Mouse (Mus musculus): Measurements from ENCODE around the gene Gm30191. TPM values are rescaled to one million over a fixed set of nuclear protein-coding genes. Genes with fewer than 3 reads are reported as not detected.
"Not testable (repeated sequence)": the region's sequence is repeated elsewhere in the genome, so short reads cannot be mapped to it uniquely, and the experiment has no call there.

The Gm30191 gene
- polyA plus RNA-seq, 1 experiment from 2014 or later: not detected

DNA sequence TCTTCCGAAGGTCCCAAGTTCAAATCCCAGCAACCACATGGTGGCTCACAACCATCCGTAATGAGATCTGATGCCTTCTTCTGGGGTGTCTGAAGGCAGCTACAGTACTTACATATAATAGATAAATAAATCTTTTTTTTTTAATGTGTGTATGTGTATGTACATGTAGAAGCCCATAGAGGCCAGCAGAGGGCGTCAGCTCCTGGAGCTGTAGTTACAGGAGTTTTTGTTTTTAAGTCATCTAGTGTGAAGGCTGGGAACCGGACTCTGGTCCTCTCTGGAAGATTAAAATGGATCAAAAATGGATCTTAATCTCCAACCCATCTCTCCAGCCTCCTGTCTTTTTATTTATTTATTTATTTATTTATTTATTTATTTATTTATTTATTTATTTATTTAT is 49.4 kb downstream of the Gm30191 start:
- 86% methylated on average over 4 of the region's 4 CpGs for WGBS
- not testable (repeated sequence) for H3K9ac ChIP-seq; H3K9me3 ChIP-seq; H3K4me3 ChIP-seq; H3K36me3 ChIP-seq; H3K4me2 ChIP-seq; H3K27ac ChIP-seq; H3K4me1 ChIP-seq; ATAC-seq (ENCODE audit: insufficient number of reproducible peaks, low FRiP score, low TSS enrichment, low read depth)
- peaks cover 10% of the 10 kb centered on the region; the same call in 1 of the 2 replicates for H3K27me3 ChIP-seq

DNA sequence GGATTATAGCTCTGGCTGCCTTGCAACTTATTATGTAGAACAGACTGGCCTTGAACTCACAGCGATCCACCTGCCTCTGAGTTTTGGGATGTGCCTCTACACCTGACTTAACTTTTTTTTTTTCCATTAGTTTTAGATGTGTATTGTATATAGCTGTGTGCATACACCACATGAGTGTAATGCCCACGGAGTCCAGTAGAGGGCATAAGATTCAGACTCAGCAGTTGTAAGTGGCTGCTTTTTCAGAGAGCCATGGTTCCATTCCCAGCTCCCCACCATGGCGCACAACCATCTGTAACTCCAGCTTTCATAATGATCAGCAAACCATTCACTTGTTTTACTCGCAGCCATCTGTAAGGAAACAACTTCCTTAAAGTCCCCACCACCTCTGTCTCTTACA is 49.8 kb downstream of the Gm30191 start:
- 95% methylated on average over 4 of the region's 4 CpGs for whole genome bisulfite sequencing
- H3K27me3 ChIP-seq: peaks cover 10% of the 10 kb centered on the region; the same call in 1 of the 2 replicates
- 0 out of 2 replicates have a peak, but pooled peaks cover 4% of the 10 kb centered on the region for H3K4me1 ChIP-seq
- no peaks in the 10 kb centered on the region for H3K36me3 ChIP-seq
- no peak overlapping the region for H3K4me3 ChIP-seq
- H3K9ac ChIP-seq: no peak overlapping the region
- H3K27ac ChIP-seq: no peak overlapping the region
- H3K9me3 ChIP-seq: no peaks in the 10 kb centered on the region
- ATAC-seq (ENCODE audit: insufficient number of reproducible peaks, low FRiP score, low TSS enrichment, low read depth): no peak
- no peak overlapping the region for H3K4me2 ChIP-seq

DNA sequence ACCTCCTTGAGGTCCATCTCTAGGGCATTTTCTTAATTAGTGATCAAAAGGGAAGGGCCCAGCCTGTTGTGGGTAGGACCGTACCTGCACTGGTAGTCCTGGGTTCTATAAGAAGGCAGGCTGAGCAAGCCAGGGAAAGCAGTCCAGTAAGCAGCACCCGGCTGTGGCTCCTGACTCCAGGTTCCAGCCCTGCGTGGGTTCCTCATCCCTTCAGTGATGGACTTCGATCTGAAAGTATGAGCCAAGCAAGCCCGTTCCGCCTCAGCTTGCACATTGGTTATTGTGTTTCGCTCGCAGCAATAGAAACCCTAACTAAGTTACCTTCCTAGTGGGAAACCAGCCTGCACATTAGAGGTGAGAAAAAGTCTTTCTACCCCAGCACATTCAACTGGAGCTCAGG is 50.6 kb downstream of the Gm30191 start:
- Histone ChIP-seq H3K9ac (no peak overlapping the region), H3K36me3 (no peaks in the 10 kb centered on the region), H3K27me3 (peaks cover 10% of the 10 kb centered on the region; the same call in 1 of the 2 replicates), H3K4me2 (no peak overlapping the region), H3K9me3 (no peaks in the 10 kb centered on the region), H3K4me1 (0 out of 2 replicates have a peak, but pooled peaks cover 4% of the 10 kb centered on the region), H3K27ac (no peak overlapping the region), H3K4me3 (no peak overlapping the region)
- 91% methylated on average over 8 of the region's 8 CpGs for WGBS
- no peak for ATAC-seq (ENCODE audit: insufficient number of reproducible peaks, low FRiP score, low TSS enrichment, low read depth)

DNA sequence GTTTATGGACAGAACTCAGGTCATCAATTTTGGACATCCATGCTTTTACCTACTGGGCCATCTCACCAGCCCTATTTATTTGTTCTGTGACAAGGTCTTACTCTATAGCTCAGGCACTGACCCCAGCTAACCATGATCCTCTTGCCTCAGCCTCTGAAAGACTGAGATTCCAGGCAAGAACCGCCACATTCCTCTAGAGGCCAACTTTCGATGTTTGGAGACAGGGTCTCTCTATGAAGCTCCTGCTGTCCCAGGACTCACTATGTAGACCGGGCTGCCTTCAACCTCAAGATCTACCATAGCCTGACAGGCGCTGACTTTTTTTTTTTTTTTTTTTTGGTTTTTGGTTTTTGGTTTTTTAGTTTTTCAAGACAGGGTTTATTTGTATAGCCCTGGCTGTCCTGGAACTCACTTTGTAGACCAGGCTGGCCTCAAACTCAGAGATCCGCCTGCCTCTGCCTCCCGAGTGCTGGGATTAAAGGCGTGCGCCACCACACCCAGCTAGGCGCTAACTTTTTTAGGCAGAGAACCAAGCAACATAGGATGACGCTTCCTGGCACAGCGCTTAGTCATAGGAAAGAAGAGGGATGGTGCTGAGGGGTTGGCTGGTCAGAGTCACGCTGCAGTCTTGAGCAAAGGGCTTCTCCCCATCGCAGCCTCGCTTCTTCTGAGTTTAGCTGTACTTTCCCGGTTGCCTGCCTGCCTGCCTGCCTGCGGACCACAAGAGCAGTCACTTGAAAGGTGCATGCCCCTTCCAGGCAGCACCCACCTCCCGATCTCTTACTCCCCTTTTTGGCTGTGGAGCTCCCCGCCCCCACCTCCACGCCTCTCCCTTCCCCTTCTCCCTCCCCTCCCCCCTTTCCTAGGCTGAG is 52.1 kb downstream of the Gm30191 start:
- H3K4me2 ChIP-seq: no peak overlapping the region
- no peak overlapping the region for H3K4me3 ChIP-seq
- H3K36me3 ChIP-seq: no peaks in the 10 kb centered on the region
- peaks cover 3% of the 10 kb centered on the region; the same call in 1 of the 2 replicates for H3K27me3 ChIP-seq
- no peak overlapping the region for H3K9ac ChIP-seq
- H3K27ac ChIP-seq: no peak overlapping the region
- WGBS: 72% methylated on average over 19 of the region's 19 CpGs
- 0 out of 2 replicates have a peak, but pooled peaks cover 4% of the 10 kb centered on the region for H3K4me1 ChIP-seq
- no peaks in the 10 kb centered on the region for H3K9me3 ChIP-seq
- no peak for ATAC-seq (ENCODE audit: insufficient number of reproducible peaks, low FRiP score, low TSS enrichment, low read depth)

DNA sequence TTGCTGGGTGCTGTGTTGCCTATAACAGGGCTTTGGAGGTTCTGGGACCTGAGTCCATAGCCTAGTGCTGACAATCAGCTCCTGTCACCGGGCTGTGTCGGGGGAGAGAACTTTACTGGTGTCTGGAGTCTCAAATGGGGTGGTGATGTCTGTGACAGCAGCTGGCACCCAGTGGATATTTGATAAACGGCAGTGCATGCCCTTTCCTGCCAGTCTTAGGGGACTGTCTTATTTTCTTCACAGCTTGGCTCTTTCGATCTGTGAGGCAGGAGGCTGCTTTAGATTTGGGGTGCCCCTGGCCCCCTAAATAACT is 52.7 kb downstream of the Gm30191 start:
- 50% methylated on average over 4 of the region's 4 CpGs for WGBS
- 0 out of 2 replicates have a peak, but pooled peaks cover 4% of the 10 kb centered on the region for H3K4me1 ChIP-seq
- H3K4me2 ChIP-seq: no peak overlapping the region
- H3K4me3 ChIP-seq: no peak overlapping the region
- H3K27ac ChIP-seq: no peak overlapping the region
- H3K9ac ChIP-seq: no peak overlapping the region
- no peaks in the 10 kb centered on the region for H3K27me3 ChIP-seq
- H3K36me3 ChIP-seq: no peaks in the 10 kb centered on the region
- no peaks in the 10 kb centered on the region for H3K9me3 ChIP-seq
- no peak for ATAC-seq (ENCODE audit: insufficient number of reproducible peaks, low FRiP score, low TSS enrichment, low read depth)

Other genes with a start within 250 kb of the Gm30191 start
- gene Dhdds, start 246.0 kb upstream of the Gm30191 start, polyA plus RNA-seq (2015; fragmentation: Nextera tagmentation; extraction: Ambion mirVana): 41.9 and 46.0 TPM in 2 replicates
- gene Lin28a, start 228.1 kb upstream of the Gm30191 start, polyA plus RNA-seq (2015; fragmentation: Nextera tagmentation; extraction: Ambion mirVana): 0.17 TPM in 1 of 2 replicates, not detected in the other
- gene Zfp683, start 193.1 kb upstream of the Gm30191 start, polyA plus RNA-seq (2015; fragmentation: Nextera tagmentation; extraction: Ambion mirVana): not detected in 2 replicates
- gene Crybg2, start 186.1 kb upstream of the Gm30191 start, polyA plus RNA-seq (2015; fragmentation: Nextera tagmentation; extraction: Ambion mirVana): 17.3 and 17.5 TPM in 2 replicates
- gene Cd52, start 151.9 kb upstream of the Gm30191 start, polyA plus RNA-seq (2015; fragmentation: Nextera tagmentation; extraction: Ambion mirVana): 15.9 and 20.1 TPM in 2 replicates
- 10.7 and 13.3 TPM in 2 replicates for gene Ubxn11, start 144.4 kb upstream of the Gm30191 start, polyA plus RNA-seq (2015; fragmentation: Nextera tagmentation; extraction: Ambion mirVana)
- 476 and 496 TPM in 2 replicates for gene Sh3bgrl3, start 118.1 kb upstream of the Gm30191 start, polyA plus RNA-seq (2015; fragmentation: Nextera tagmentation; extraction: Ambion mirVana)
- gene Cep85, start 59.8 kb upstream of the Gm30191 start, polyA plus RNA-seq (2015; fragmentation: Nextera tagmentation; extraction: Ambion mirVana): 43.5 and 46.6 TPM in 2 replicates
- gene Gm7534, start 43.9 kb upstream of the Gm30191 start, polyA plus RNA-seq (2015; fragmentation: Nextera tagmentation; extraction: Ambion mirVana): not detected in 2 replicates
- 0.29 TPM in 1 of 2 replicates, not detected in the other for gene Catsper4, start 19.6 kb upstream of the Gm30191 start, polyA plus RNA-seq (2015; fragmentation: Nextera tagmentation; extraction: Ambion mirVana)
- gene Cnksr1, start 8.5 kb upstream of the Gm30191 start, polyA plus RNA-seq (2015; fragmentation: Nextera tagmentation; extraction: Ambion mirVana): 3.6 and 3.9 TPM in 2 replicates
- 0.22 TPM in 1 of 2 replicates, not detected in the other for gene E130218I03Rik, start 3.3 kb upstream of the Gm30191 start, polyA plus RNA-seq (2015; fragmentation: Nextera tagmentation; extraction: Ambion mirVana)
- 14.3 and 15.8 TPM in 2 replicates for gene Zfp593, start 1.3 kb upstream of the Gm30191 start, polyA plus RNA-seq (2015; fragmentation: Nextera tagmentation; extraction: Ambion mirVana)
- gene Grrp1, start 7.2 kb downstream of the Gm30191 start, polyA plus RNA-seq (2015; fragmentation: Nextera tagmentation; extraction: Ambion mirVana): 5.8 and 7.8 TPM in 2 replicates
- 19.7 and 20.2 TPM in 2 replicates for gene Pdik1l, start 41.0 kb downstream of the Gm30191 start, polyA plus RNA-seq (2015; fragmentation: Nextera tagmentation; extraction: Ambion mirVana)
- gene Trim63, start 68.2 kb downstream of the Gm30191 start, polyA plus RNA-seq (2015; fragmentation: Nextera tagmentation; extraction: Ambion mirVana): 3.2 and 8.0 TPM in 2 replicates
- gene Slc30a2, start 96.2 kb downstream of the Gm30191 start, polyA plus RNA-seq (2015; fragmentation: Nextera tagmentation; extraction: Ambion mirVana): 1.3 and 2.6 TPM in 2 replicates
- gene Extl1, start 136.9 kb downstream of the Gm30191 start, polyA plus RNA-seq (2015; fragmentation: Nextera tagmentation; extraction: Ambion mirVana): 6.4 and 7.8 TPM in 2 replicates
- 20.7 and 20.8 TPM in 2 replicates for gene Pafah2, start 149.4 kb downstream of the Gm30191 start, polyA plus RNA-seq (2015; fragmentation: Nextera tagmentation; extraction: Ambion mirVana)
- gene Stmn1, start 221.4 kb downstream of the Gm30191 start, polyA plus RNA-seq (2015; fragmentation: Nextera tagmentation; extraction: Ambion mirVana): 1,227 and 1,246 TPM in 2 replicates
- 6.1 and 6.3 TPM in 2 replicates for gene Paqr7, start 249.8 kb downstream of the Gm30191 start, polyA plus RNA-seq (2015; fragmentation: Nextera tagmentation; extraction: Ambion mirVana)